In the genomic region with DNA sequence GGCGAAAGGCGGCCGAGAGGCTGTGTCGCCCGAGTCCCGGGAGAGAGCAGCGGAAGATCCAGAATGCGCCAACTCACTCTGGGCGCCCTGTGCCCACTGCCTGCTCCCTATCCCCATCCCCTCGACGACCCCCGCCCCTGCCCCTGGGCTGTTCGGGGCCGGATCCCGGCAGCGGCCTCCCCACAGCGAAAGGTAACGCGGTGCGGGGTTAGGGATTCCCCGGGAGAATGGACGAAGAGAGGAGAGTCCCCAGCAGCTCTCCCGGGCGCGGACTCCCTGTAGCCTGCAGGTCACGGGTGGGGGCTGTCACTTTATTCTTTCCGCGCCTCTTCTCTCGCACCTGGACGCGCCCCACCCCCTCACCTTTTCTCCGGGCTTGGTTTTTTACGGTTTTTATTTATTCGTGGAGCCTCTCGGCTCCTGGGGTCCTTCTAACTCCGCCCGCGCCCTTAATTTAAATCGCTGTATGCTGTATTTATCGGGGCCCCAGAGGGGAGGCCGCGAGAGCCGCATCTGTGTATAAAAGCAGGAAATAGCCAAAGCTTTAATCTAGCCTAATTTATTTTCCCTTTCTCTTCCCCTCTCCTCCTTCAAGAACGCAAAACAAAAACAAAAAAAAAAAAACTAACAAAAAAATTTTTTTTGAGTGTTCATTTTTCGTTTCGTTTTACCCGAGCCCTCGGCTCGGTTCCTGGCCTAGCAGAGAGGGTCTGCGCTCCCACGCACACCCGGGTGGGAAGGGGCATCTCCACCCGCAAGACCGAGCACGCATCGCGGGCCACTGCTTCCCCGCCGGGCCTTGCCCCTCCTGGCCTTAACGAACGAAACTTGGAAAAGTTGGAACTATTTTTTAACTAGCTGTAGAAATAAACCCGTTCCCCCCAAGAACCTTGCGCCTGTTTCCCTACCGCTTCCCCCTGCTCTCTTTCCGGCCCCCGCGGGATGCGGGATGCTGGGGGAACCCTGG, we compare ENCODE assay signal across 9 mouse cellular contexts. TPM values are rescaled to one million over a fixed set of nuclear protein-coding genes. Genes with fewer than 3 reads are reported as not detected.
A peak's percentile ranks its signal among the peaks of the same experiment; 100 is the strongest.
DNase-seq lines count a peak whose midpoint lies in the region; ATAC-seq and TF ChIP-seq lines count a peak whose summit lies in the region.
"Had no signal": no experiment of that assay in that cellular context is flagged by ENCODE, and none has a peak within 500 bp of the region (broad histone marks: within the 10 kb centered on the region; RNA-seq: fewer than 3 reads in every experiment).

No protein-coding gene starts in this region.

- no peak for TF ChIP-seq EP300 in heart, postnatal 0 days (IDR thresholded peaks at IDR 0.05; ENCODE audit: low read depth)

- H3K9ac ChIP-seq in heart, postnatal 0 days (replicated peaks; ENCODE audit: low read depth, low read length) = no peak overlapping the region
- H3K9ac ChIP-seq in liver, embryonic 15.5 days = no peak overlapping the region

- DNase-seq in cerebellum, adult 8-10 months = peak; percentile 23
- no peak for DNase-seq in heart, postnatal 0 days (ENCODE audit: low spot score)
- DNase-seq in adrenal gland, postnatal 14 days = no peak
- DNase-seq in ovary, adult 18-20 months (ENCODE audit: low spot score) = no peak

- ATAC-seq in cerebellum, adult (ENCODE audit: insufficient number of reproducible peaks, low FRiP score, low TSS enrichment) = no peak
- no peak for ATAC-seq in heart, postnatal 0 days (ENCODE audit: insufficient read depth, low read depth)
- no peak for ATAC-seq in liver, embryonic 15.5 days (ENCODE audit: insufficient read depth)
- ATAC-seq in erythroid progenitor cell, adult 5-6 weeks (replicated peaks; ENCODE audit: low FRiP score, poor library complexity, severe bottlenecking) = no peak

- 3% methylated on average over 67 of the region's 68 CpGs for WGBS in heart, postnatal 0 days
- 3% methylated on average over 68 of the region's 68 CpGs for WGBS in liver, embryonic 15.5 days (ENCODE audit: insufficient replicate concordance)

- no peak for TF ChIP-seq CTCF in E14TG2a.4 (conservative IDR thresholded peaks at IDR 0.05; ENCODE audit: low read length)
- TF ChIP-seq CTCF in heart, postnatal 0 days (IDR thresholded peaks at IDR 0.05; ENCODE audit: low read depth) = no peak

- H3K4me3 ChIP-seq in E14TG2a.4 (replicated peaks; ENCODE audit: low read length) = peak overlapping the region; percentile 85
- peak overlapping the region; percentile 67 for H3K4me3 ChIP-seq in heart, postnatal 0 days (ENCODE audit: low read depth, low read length)
- 0 out of 2 replicates have a peak overlapping the region, but pooled peaks have one; percentile 4 for H3K4me3 ChIP-seq in liver, embryonic 15.5 days (replicated peaks)

- peaks cover 22% of the 10 kb centered on the region for H3K4me1 ChIP-seq in E14TG2a.4 (replicated peaks; ENCODE audit: low read depth, low read length)
- no peaks in the 10 kb centered on the region for H3K4me1 ChIP-seq in heart, postnatal 0 days (ENCODE audit: control insufficient read depth, insufficient read depth)
- peaks cover 26% of the 10 kb centered on the region for H3K4me1 ChIP-seq in liver, embryonic 15.5 days (replicated peaks)

- no peak overlapping the region for H3K27ac ChIP-seq in heart, postnatal 0 days (ENCODE audit: low read depth)
- H3K27ac ChIP-seq in liver, embryonic 15.5 days (replicated peaks) = no peak overlapping the region

- peak overlapping the region; percentile 49 for H3K4me2 ChIP-seq in heart, postnatal 0 days (ENCODE audit: low read depth, low read length)
- no peak overlapping the region for H3K4me2 ChIP-seq in liver, embryonic 15.5 days

- H3K36me3 ChIP-seq in E14TG2a.4 (ENCODE audit: insufficient read depth, low read length) = peaks cover 8% of the 10 kb centered on the region
- no peaks in the 10 kb centered on the region for H3K36me3 ChIP-seq in heart, postnatal 0 days (replicated peaks; ENCODE audit: control insufficient read depth, insufficient read depth, low read length)
- no peaks in the 10 kb centered on the region for H3K36me3 ChIP-seq in liver, embryonic 15.5 days (replicated peaks)

- H3K27me3 ChIP-seq in E14TG2a.4 (ENCODE audit: insufficient read depth, low read length) = peaks cover 89% of the 10 kb centered on the region
- H3K27me3 ChIP-seq in heart, postnatal 0 days (ENCODE audit: control insufficient read depth, insufficient read depth, low read length) = peaks cover 98% of the 10 kb centered on the region
- H3K27me3 ChIP-seq in liver, embryonic 15.5 days = peaks cover 100% of the 10 kb centered on the region

- H3K9me3 ChIP-seq in E14TG2a.4 (ENCODE audit: low read length) = no peaks in the 10 kb centered on the region
- H3K9me3 ChIP-seq in heart, postnatal 0 days (replicated peaks; ENCODE audit: control insufficient read depth, low read length) = no peaks in the 10 kb centered on the region
- H3K9me3 ChIP-seq in liver, embryonic 15.5 days (replicated peaks) = no peaks in the 10 kb centered on the region

RNA-seq across cellular contexts. Expression of gene Pou3f1, which starts 2.9 kb away (rescaled TPM):
- 0.04 and 1.5 TPM in 2 replicates for total RNA-seq in heart, postnatal 0 days (2014; rRNA removed; ENCODE audit: low replicate concordance)
- polyA plus RNA-seq in heart, postnatal 0 days (2015; fragmentation: Nextera tagmentation; extraction: Ambion mirVana) = 0.03 and 0.08 TPM in 2 replicates
- not detected in 2 replicates for polyA plus RNA-seq in liver, embryonic 15.5 days (2015; fragmentation: Nextera tagmentation; extraction: Ambion mirVana)
- not detected in 2 replicates for total RNA-seq in erythroid progenitor cell, adult 5-6 weeks (2015; ENCODE audit: low replicate concordance)
- total RNA-seq in erythroid progenitor cell, adult 5-6 weeks (2017; ENCODE audit: low replicate concordance) = not detected in 2 replicates
- total RNA-seq in adrenal gland, postnatal 14 days (2021) = 0.11 and 0.19 TPM in 2 replicates
- polyA plus RNA-seq: liver, embryonic 16.5 days had no signal

RNA-seq across cellular contexts. Expression of gene Utp11, which starts 33.9 kb away (rescaled TPM):
- 2.6 and 5.5 TPM in 2 replicates for total RNA-seq in heart, postnatal 0 days (2014; rRNA removed; ENCODE audit: low replicate concordance)
- polyA plus RNA-seq in heart, postnatal 0 days (2015; fragmentation: Nextera tagmentation; extraction: Ambion mirVana) = 33.4 and 39.7 TPM in 2 replicates
- 18.9 and 23.4 TPM in 2 replicates for polyA plus RNA-seq in liver, embryonic 15.5 days (2015; fragmentation: Nextera tagmentation; extraction: Ambion mirVana)
- 10.5 and 24.7 TPM in 2 replicates for total RNA-seq in erythroid progenitor cell, adult 5-6 weeks (2015; ENCODE audit: low replicate concordance)
- total RNA-seq in erythroid progenitor cell, adult 5-6 weeks (2017; ENCODE audit: low replicate concordance) = 9.0 and 11.4 TPM in 2 replicates
- total RNA-seq in adrenal gland, postnatal 14 days (2021) = 34.1 and 37.3 TPM in 2 replicates

RNA-seq across cellular contexts. Expression of gene Fhl3, which starts 41.0 kb away (rescaled TPM):
- 7.1 and 14.5 TPM in 2 replicates for total RNA-seq in heart, postnatal 0 days (2014; rRNA removed; ENCODE audit: low replicate concordance)
- 6.2 and 6.5 TPM in 2 replicates for polyA plus RNA-seq in heart, postnatal 0 days (2015; fragmentation: Nextera tagmentation; extraction: Ambion mirVana)
- polyA plus RNA-seq in liver, embryonic 15.5 days (2015; fragmentation: Nextera tagmentation; extraction: Ambion mirVana) = 1.9 and 2.1 TPM in 2 replicates
- total RNA-seq in erythroid progenitor cell, adult 5-6 weeks (2015; ENCODE audit: low replicate concordance) = 4.0 TPM in 1 of 2 replicates, not detected in the other
- 0.64 TPM in 1 of 2 replicates, not detected in the other for total RNA-seq in erythroid progenitor cell, adult 5-6 weeks (2017; ENCODE audit: low replicate concordance)
- 7.3 and 8.5 TPM in 2 replicates for total RNA-seq in adrenal gland, postnatal 14 days (2021)

RNA-seq across cellular contexts. Expression of gene 3100002H09Rik, which starts 48.9 kb away (rescaled TPM):
- not detected in 2 replicates for total RNA-seq in heart, postnatal 0 days (2014; rRNA removed; ENCODE audit: low replicate concordance)
- not detected in 2 replicates for polyA plus RNA-seq in heart, postnatal 0 days (2015; fragmentation: Nextera tagmentation; extraction: Ambion mirVana)
- not detected in 2 replicates for polyA plus RNA-seq in liver, embryonic 15.5 days (2015; fragmentation: Nextera tagmentation; extraction: Ambion mirVana)
- total RNA-seq in erythroid progenitor cell, adult 5-6 weeks (2015; ENCODE audit: low replicate concordance) = not detected in 2 replicates
- total RNA-seq in erythroid progenitor cell, adult 5-6 weeks (2017; ENCODE audit: low replicate concordance) = not detected in 2 replicates
- total RNA-seq in adrenal gland, postnatal 14 days (2021) = not detected in 2 replicates
- polyA plus RNA-seq: liver, embryonic 16.5 days had no signal

RNA-seq across cellular contexts. Expression of gene Sf3a3, which starts 55.0 kb away (rescaled TPM):
- 15.4 and 23.6 TPM in 2 replicates for total RNA-seq in heart, postnatal 0 days (2014; rRNA removed; ENCODE audit: low replicate concordance)
- 47.5 and 50.6 TPM in 2 replicates for polyA plus RNA-seq in heart, postnatal 0 days (2015; fragmentation: Nextera tagmentation; extraction: Ambion mirVana)
- 53.9 and 58.2 TPM in 2 replicates for polyA plus RNA-seq in liver, embryonic 15.5 days (2015; fragmentation: Nextera tagmentation; extraction: Ambion mirVana)
- 21.3 and 37.7 TPM in 2 replicates for total RNA-seq in erythroid progenitor cell, adult 5-6 weeks (2015; ENCODE audit: low replicate concordance)
- total RNA-seq in erythroid progenitor cell, adult 5-6 weeks (2017; ENCODE audit: low replicate concordance) = 43.6 and 54.1 TPM in 2 replicates
- 41.5 and 42.8 TPM in 2 replicates for total RNA-seq in adrenal gland, postnatal 14 days (2021)

Comparison
In these comparisons a context has a peak if more than half of its experiments do, and no peak if none do; other contexts are left out.
1. H3K4me3 ChIP-seq: peak in every context shown above with its lines; median percentile 85 in E14TG2a.4; 67 in heart, postnatal 0 days; 4 in liver, embryonic 15.5 days.